Comparison of ENCODE assay signal across 42 mouse cellular contexts in genomic region chrX:23882253-23882652, GRCm38 (mm10). TPM values are rescaled to one million over a fixed set of nuclear protein-coding genes. Genes with fewer than 3 reads are reported as not detected.
"Had no signal": no experiment of that assay in that cellular context is flagged by ENCODE, and none has a peak within 500 bp of the region (broad histone marks: within the 10 kb centered on the region; RNA-seq: fewer than 3 reads in every experiment).

Gm4907 (plus strand) TSS chrX:23882553.

RNA-seq across cellular contexts. Expression of gene Gm4907, which starts in this region (rescaled TPM):
- total RNA-seq: heart, postnatal 10 days; heart, postnatal 14 days; heart, postnatal 25 days; heart, postnatal 36 days; heart, postnatal 4 days; hematopoietic stem cell, adult 5-6 weeks; hindbrain, postnatal 0 days; layer of hippocampus, adult 18-20 months; layer of hippocampus, adult 2 months; layer of hippocampus, adult 8-10 months; layer of hippocampus, postnatal 10 days; layer of hippocampus, postnatal 14 days; layer of hippocampus, postnatal 25 days; layer of hippocampus, postnatal 36 days; left cerebral cortex, adult 18-20 months; left cerebral cortex, adult 2 months had no signal
- polyA plus RNA-seq: heart, embryonic 10.5 days; heart, embryonic 11.5 days; heart, embryonic 12.5 days; heart, embryonic 13.5 days; heart, embryonic 14.5 days; heart, embryonic 15.5 days; heart, embryonic 16.5 days; heart, postnatal 0 days; hindbrain, embryonic 10.5 days; hindbrain, embryonic 11.5 days; hindbrain, embryonic 12.5 days; hindbrain, embryonic 13.5 days; hindbrain, embryonic 14.5 days; hindbrain, embryonic 15.5 days; hindbrain, embryonic 16.5 days; hindbrain, postnatal 0 days; inflammation-experienced regulatory T-cells, adult 6 months; intestine, embryonic 14.5 days; intestine, embryonic 15.5 days; intestine, embryonic 16.5 days; intestine, postnatal 0 days; kidney, adult 2 months; kidney, embryonic 14.5 days; kidney, embryonic 15.5 days; kidney, embryonic 16.5 days; kidney, postnatal 0 days; large intestine, adult 2 months had no signal
